Mouse (Mus musculus) cortical plate, adult 2 months (tissue): ENCODE data around the gene Tmem150c.

ENCODE experiments used
- CTCF ChIP-seq: fragments of 200-500 bp; IDR thresholded peaks from 2 replicates; pipeline ENCODE4 v1.5.1; 2011; ENCODE audit warnings: mild to moderate bottlenecking, control low read depth, low read length; ENCODE audit not compliant: insufficient read depth; ENCODE audit errors: extremely low read depth
- POLR2A ChIP-seq: fragments of 200-500 bp; IDR thresholded peaks from 2 replicates; pipeline ENCODE4 v1.6.1; 2011; ENCODE audit warnings: mild to moderate bottlenecking, low read length, control low read depth; ENCODE audit not compliant: insufficient read depth; ENCODE audit errors: extremely low read depth

GRCm38 (mm10) chr5:100055866-100056369, 103.7 kb downstream of the Tmem150c start:
- TF ChIP-seq POLR2A (no peak), CTCF (no peak)
